30 mouse cellular contexts compared by ENCODE assay signal in genomic region chr1:181461484-181461883, GRCm38 (mm10). TPM values are rescaled to one million over a fixed set of nuclear protein-coding genes. Genes with fewer than 3 reads are reported as not detected.
DNase-seq lines count a peak whose midpoint lies in the region; ATAC-seq and TF ChIP-seq lines count a peak whose summit lies in the region.
"Had no signal": no experiment of that assay in that cellular context is flagged by ENCODE, and none has a peak within 500 bp of the region (broad histone marks: within the 10 kb centered on the region; RNA-seq: fewer than 3 reads in every experiment).

No protein-coding gene starts in this region.

- H3K4me1 ChIP-seq in embryonic facial prominence, embryonic 13.5 days: peaks cover 18% of the 10 kb centered on the region

- H3K4me2 ChIP-seq in embryonic facial prominence, embryonic 13.5 days: no peak overlapping the region
- H3K4me2 ChIP-seq: kidney, embryonic 15.5 days; lung, embryonic 15.5 days had no signal

- WGBS in embryonic facial prominence, embryonic 13.5 days: 63% methylated on average over 8 of the region's 8 CpGs

- DNase-seq in heart, adult 18-20 months: peak; percentile 16 to 18
- DNase-seq in heart, adult 8-10 months (ENCODE audit: low spot score): no peak
- no peak for DNase-seq in layer of hippocampus, adult 2 months (ENCODE audit: low spot score in 2 of 2)
- DNase-seq in layer of hippocampus, postnatal 10 days (ENCODE audit: low spot score in 2 of 2): no peak
- peak; percentile 8 for DNase-seq in A20 (ENCODE audit: low read depth, low spot score)
- no peak for DNase-seq in cerebellum, adult 9-11 months
- DNase-seq in embryo, embryonic 10 days (ENCODE audit: low spot score): no peak
- DNase-seq: cerebellum, adult 8-10 months; cerebellum, postnatal 36 days; gastrocnemius, postnatal 25 days; kidney, adult 18-20 months; kidney, postnatal 4 days; liver; midbrain, embryonic 14.5 days; thymus, postnatal 4 days had no signal

- no peak for ATAC-seq in embryonic facial prominence, embryonic 13.5 days (ENCODE audit: insufficient number of reproducible peaks, insufficient read depth, low FRiP score, low TSS enrichment, low read depth)
- ATAC-seq: CD4-positive, CD25-positive, alpha-beta regulatory T cell, adult 4 months; forebrain, embryonic 14.5 days; hindbrain, embryonic 16.5 days had no signal

- no peak overlapping the region for H3K4me3 ChIP-seq in layer of hippocampus, adult 2 months
- no peak overlapping the region for H3K4me3 ChIP-seq in embryonic facial prominence, embryonic 13.5 days
- H3K4me3 ChIP-seq: kidney, embryonic 15.5 days; lung, embryonic 15.5 days had no signal

- no peaks in the 10 kb centered on the region for H3K36me3 ChIP-seq in embryonic facial prominence, embryonic 13.5 days
- H3K36me3 ChIP-seq: kidney, embryonic 15.5 days; lung, embryonic 15.5 days had no signal

- H3K27me3 ChIP-seq in embryonic facial prominence, embryonic 13.5 days: no peaks in the 10 kb centered on the region
- H3K27me3 ChIP-seq: kidney, embryonic 15.5 days; lung, embryonic 15.5 days had no signal

- H3K9ac ChIP-seq in embryonic facial prominence, embryonic 13.5 days: no peak overlapping the region
- H3K9ac ChIP-seq: kidney, embryonic 15.5 days; liver, embryonic 14.5 days; lung, embryonic 15.5 days had no signal

- H3K27ac ChIP-seq in layer of hippocampus, adult 2 months: peak overlapping the region; percentile 85
- H3K27ac ChIP-seq in embryonic facial prominence, embryonic 13.5 days: 0 out of 2 replicates have a peak overlapping the region, but pooled peaks have one; percentile 22
- H3K27ac ChIP-seq: kidney, embryonic 15.5 days; liver, embryonic 14.5 days; lung, embryonic 15.5 days had no signal

- TF ChIP-seq CTCF in layer of hippocampus, adult 2 months (conservative IDR thresholded peaks at IDR 0.05): no peak

- no peaks in the 10 kb centered on the region for H3K9me3 ChIP-seq in embryonic facial prominence, embryonic 13.5 days
- H3K9me3 ChIP-seq: kidney, embryonic 15.5 days; lung, embryonic 15.5 days had no signal

RNA-seq across cellular contexts. Expression of gene Ccdc121, which starts 49.8 kb away (rescaled TPM):
- not detected for total RNA-seq in heart, adult 18-20 months (2021)
- not detected for total RNA-seq in heart, adult 8-10 months (2022)
- under 1 TPM; 0.20 to 0.72 TPM for total RNA-seq in layer of hippocampus, adult 2 months (2021)
- total RNA-seq in layer of hippocampus, postnatal 10 days (2021): under 1 TPM; 0.32 to 0.47 TPM
- not detected in 2 replicates for polyA plus RNA-seq in embryonic facial prominence, embryonic 13.5 days (2015; fragmentation: Nextera tagmentation; extraction: Ambion mirVana)
- total RNA-seq: adrenal gland, adult 2 months; gastrocnemius, adult 18-20 months; gastrocnemius, postnatal 25 days; monocyte, adult 5-6 weeks had no signal
- polyA plus RNA-seq: adrenal gland, adult 2 months; CD4-positive, CD25-positive, alpha-beta regulatory T cell, adult 4 months; hindbrain, embryonic 11.5 days; intestine, embryonic 14.5 days; liver, embryonic 14.5 days; neural tube, embryonic 14.5 days; stomach, embryonic 14.5 days; testis, adult 2 months had no signal

Comparison
In these comparisons a context has a peak if more than half of its experiments do, and no peak if none do; other contexts are left out.
1. DNase-seq: peak in heart, adult 18-20 months (2 of 2) and A20 (single experiment); none in heart, adult 8-10 months (single experiment), layer of hippocampus, adult 2 months (0 of 2), layer of hippocampus, postnatal 10 days (0 of 2), cerebellum, adult 9-11 months (single experiment) and embryo, embryonic 10 days (single experiment).